Mouse (Mus musculus) stomach, embryonic 14.5 days (tissue): ENCODE measurements around the gene Akap13. TPM values are rescaled to one million over a fixed set of nuclear protein-coding genes. Genes with fewer than 3 reads are reported as not detected.
A peak's percentile ranks its signal among the peaks of the same experiment; 100 is the strongest.

Experiments
- ATAC-seq: fragments of 200-750 bp; cut with Nextera tagmentation; 2 replicates; pipeline ENCODE4 v1.8.0; 2017; ENCODE audit warnings: low read depth, moderate TSS enrichment; ENCODE audit not compliant: insufficient number of reproducible peaks, insufficient read depth, low FRiP score
- H3K27ac ChIP-seq: fragments of 300-500 bp; sonication (generic); 2 replicates; pipeline ENCODE4 v1.5.1; 2014; ENCODE audit warnings: mild to moderate bottlenecking, low read length, moderate library complexity, mixed read lengths
- H3K27me3 ChIP-seq: fragments of 300-500 bp; sonication (generic); 2 replicates; pipeline ENCODE4 v1.6.1; 2014; ENCODE audit warnings: low read length, control low read depth, mixed read lengths; ENCODE audit not compliant: control insufficient read depth, insufficient read depth
- H3K36me3 ChIP-seq: fragments of 300-500 bp; sonication (generic); 2 replicates; pipeline ENCODE4 v1.6.1; 2014; ENCODE audit warnings: mild to moderate bottlenecking, control low read depth, low read length, moderate library complexity, mixed read lengths; ENCODE audit not compliant: control insufficient read depth, insufficient read depth
- H3K4me1 ChIP-seq: fragments of 300-500 bp; sonication (generic); 2 replicates; pipeline ENCODE4 v1.6.1; 2014; ENCODE audit warnings: low read length, control low read depth, mixed read lengths; ENCODE audit not compliant: control insufficient read depth, insufficient read depth
- H3K4me2 ChIP-seq: fragments of 300-500 bp; sonication (generic); replicated peaks from 2 replicates; pipeline ENCODE4 v1.6.1; 2014; ENCODE audit warnings: low read depth, low read length, control low read depth
- H3K4me3 ChIP-seq: fragments of 300-500 bp; sonication (generic); 2 replicates; pipeline ENCODE4 v1.5.1; 2014; ENCODE audit warnings: low read depth, low read length, control low read depth
- H3K9ac ChIP-seq: fragments of 300-500 bp; sonication (generic); replicated peaks from 2 replicates; pipeline ENCODE4 v1.6.1; 2014; ENCODE audit warnings: low read depth, mild to moderate bottlenecking, control low read depth, low read length, moderate library complexity, mixed read lengths
- H3K9me3 ChIP-seq: fragments of 300-500 bp; sonication (generic); 2 replicates; pipeline ENCODE4 v1.6.1; 2016; ENCODE audit warnings: low read depth, low read length, control low read depth; ENCODE audit not compliant: control insufficient read depth
- WGBS: fragments of 180-500 bp; shearing (Covaris S2); extraction: QIAGEN DNeasy Blood & Tissue Kit; methylation state at CpG from one replicate; pipeline ENCODE4 v1.1.7; 2014; 5-methylcytosine and 5-hydroxymethylcytosine counted together
- polyA plus RNA-seq: library from polyadenylated mRNA; unstranded; fragments of >200 nt; fragmentation: Nextera tagmentation; extraction: Ambion mirVana; gene quantifications from 2 replicates; pipeline ENCODE4 v1.2.1, GENCODE M21; 2014

The Akap13 gene
- polyA plus RNA-seq, 1 experiment from 2014 or later = 74.0 TPM

DNA sequence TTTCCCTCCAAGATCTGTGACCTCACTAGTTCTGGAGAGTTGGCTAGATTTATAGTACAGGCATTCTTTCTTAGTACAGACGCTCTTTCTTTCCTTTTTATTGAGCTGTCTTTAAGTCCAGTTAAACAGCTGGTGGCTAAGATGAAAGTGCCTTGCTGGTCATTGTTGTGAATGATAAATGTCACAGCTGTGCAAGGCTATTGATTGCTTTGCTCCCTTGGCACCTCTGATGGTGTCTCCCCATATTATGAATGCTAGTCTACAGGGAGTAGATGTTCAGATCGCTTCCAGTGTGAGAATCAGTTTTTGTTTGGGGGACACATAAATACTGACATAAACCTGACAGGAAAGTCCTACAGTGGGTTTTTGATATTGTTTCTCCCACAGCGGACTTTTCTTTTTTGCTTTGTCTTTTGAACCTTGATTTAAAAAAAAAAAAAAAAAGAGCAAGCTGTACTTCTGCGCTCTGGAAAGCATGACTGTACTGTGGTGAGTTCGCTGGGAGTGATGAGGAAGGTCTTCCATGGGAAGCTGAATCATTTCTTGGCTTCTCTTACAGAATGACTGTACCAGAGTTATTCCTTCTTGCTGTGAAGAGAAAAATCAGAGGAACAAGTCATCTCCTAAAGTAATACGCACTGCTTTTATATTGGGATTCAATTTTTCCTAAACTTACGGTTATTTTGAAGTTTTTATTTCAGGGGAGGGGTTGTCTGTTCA is 178.6 kb downstream of the Akap13 start:
- Histone ChIP-seq H3K4me2 (no peak overlapping the region), H3K27me3 (no peaks in the 10 kb centered on the region), H3K4me1 (peaks cover 4% of the 10 kb centered on the region; the same call in 1 of the 2 replicates), H3K27ac (no peak overlapping the region; the same call in 1 of the 2 replicates), H3K36me3 (no peaks in the 10 kb centered on the region), H3K9ac (no peak overlapping the region), H3K4me3 (no peak overlapping the region), H3K9me3 (no peaks in the 10 kb centered on the region)
- WGBS = 63% methylated on average over 7 of the region's 7 CpGs
- ATAC-seq = no peak

GRCm38 (mm10) chr7:75638769-75639168 is 183.4 kb downstream of the Akap13 start:
- peaks cover 34% of the 10 kb centered on the region for H3K4me1 ChIP-seq
- no peak overlapping the region for H3K4me3 ChIP-seq
- H3K36me3 ChIP-seq = no peaks in the 10 kb centered on the region
- H3K27ac ChIP-seq = no peak overlapping the region
- H3K4me2 ChIP-seq = no peak overlapping the region
- no peak overlapping the region for H3K9ac ChIP-seq
- no peaks in the 10 kb centered on the region for H3K9me3 ChIP-seq
- no peak for ATAC-seq
- no peaks in the 10 kb centered on the region for H3K27me3 ChIP-seq
- whole genome bisulfite sequencing = 51% methylated on average over 3 of the region's 3 CpGs

DNA sequence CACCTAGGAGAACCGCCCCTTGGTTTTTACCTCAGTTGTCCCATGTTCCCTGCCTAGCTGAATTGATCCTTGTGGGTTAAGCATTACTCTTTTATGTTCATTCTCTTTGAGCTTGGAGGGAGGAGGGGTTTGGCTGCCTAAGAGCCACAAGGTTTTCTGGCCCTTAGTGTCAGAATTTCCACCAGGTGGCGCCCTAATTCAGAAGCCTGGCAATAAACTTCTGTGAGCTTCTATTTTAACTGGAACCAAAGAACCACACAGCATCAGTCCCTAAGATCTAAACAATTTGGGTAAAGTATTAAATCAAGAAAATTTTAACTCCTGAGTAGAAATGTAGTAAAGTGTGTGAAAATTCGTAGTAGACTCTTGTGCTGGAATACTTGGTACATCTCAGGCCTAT is 184.2 kb downstream of the Akap13 start:
- peaks cover 32% of the 10 kb centered on the region for H3K4me1 ChIP-seq
- H3K27ac ChIP-seq = peak overlapping the region; percentile 62; the same call in 1 of the 2 replicates
- ATAC-seq = no peak
- H3K4me3 ChIP-seq = no peak overlapping the region
- no peaks in the 10 kb centered on the region for H3K27me3 ChIP-seq
- H3K36me3 ChIP-seq = no peaks in the 10 kb centered on the region
- H3K9ac ChIP-seq = no peak overlapping the region
- no peak overlapping the region for H3K4me2 ChIP-seq
- H3K9me3 ChIP-seq = no peaks in the 10 kb centered on the region
- WGBS = 22% methylated on average over 3 of the region's 3 CpGs

DNA sequence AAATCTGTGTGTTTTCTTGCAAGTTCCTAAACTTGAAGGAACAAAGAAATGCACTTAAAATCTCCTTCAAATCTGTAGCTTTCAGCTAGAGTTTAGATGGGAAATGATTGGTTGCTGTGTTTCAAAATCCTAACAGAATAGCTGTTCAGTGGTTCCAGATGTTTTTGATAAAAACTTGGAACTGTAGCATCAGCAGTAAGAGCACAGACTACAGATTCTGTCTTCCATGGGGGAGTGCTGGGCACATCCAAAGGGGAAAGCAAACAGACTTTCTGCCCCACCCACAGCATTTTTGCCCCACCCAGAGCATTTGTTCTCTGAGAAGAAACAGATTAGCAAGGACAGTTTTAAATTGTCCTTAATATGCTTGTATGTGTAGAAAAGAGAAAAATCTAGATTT is 184.7 kb downstream of the Akap13 start:
- H3K27me3 ChIP-seq = no peaks in the 10 kb centered on the region
- ATAC-seq = no peak
- no peak overlapping the region for H3K4me2 ChIP-seq
- H3K27ac ChIP-seq = peak overlapping the region; percentile 62; the same call in 1 of the 2 replicates
- H3K36me3 ChIP-seq = no peaks in the 10 kb centered on the region
- no peak overlapping the region for H3K9ac ChIP-seq
- H3K4me1 ChIP-seq = peaks cover 32% of the 10 kb centered on the region
- no peak overlapping the region for H3K4me3 ChIP-seq
- H3K9me3 ChIP-seq = no peaks in the 10 kb centered on the region

DNA sequence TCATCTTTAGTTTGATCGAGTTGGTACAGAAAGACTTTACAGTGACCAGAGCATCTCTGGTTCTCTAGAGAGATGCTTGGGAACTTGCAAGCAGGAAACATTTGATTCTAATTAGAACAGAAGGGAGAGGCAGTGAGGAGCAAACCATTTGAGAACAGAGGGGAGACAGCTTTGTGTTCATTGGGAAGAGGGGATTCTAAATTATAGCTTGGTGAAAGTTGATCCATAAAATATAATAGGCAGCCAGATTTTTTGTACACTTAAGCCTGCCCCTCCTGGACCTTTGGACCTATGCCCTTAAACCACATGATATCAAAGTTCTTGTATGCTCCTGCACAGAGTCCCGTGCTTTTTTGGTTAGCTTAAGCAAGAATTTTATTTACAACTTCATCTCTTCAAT is 185.3 kb downstream of the Akap13 start:
- Histone ChIP-seq H3K27ac (no peak overlapping the region; the same call in 1 of the 2 replicates), H3K4me2 (no peak overlapping the region), H3K9ac (no peak overlapping the region), H3K9me3 (no peaks in the 10 kb centered on the region), H3K36me3 (no peaks in the 10 kb centered on the region), H3K27me3 (no peaks in the 10 kb centered on the region), H3K4me3 (no peak overlapping the region), H3K4me1 (peaks cover 32% of the 10 kb centered on the region)
- WGBS = 80% methylated on average over 2 of the region's 2 CpGs
- no peak for ATAC-seq

GRCm38 (mm10) chr7:75641415-75642177 is 186.3 kb downstream of the Akap13 start:
- no peak overlapping the region for H3K4me3 ChIP-seq
- peak overlapping the region; percentile 41 for H3K4me2 ChIP-seq
- no peaks in the 10 kb centered on the region for H3K9me3 ChIP-seq
- H3K36me3 ChIP-seq = no peaks in the 10 kb centered on the region
- no peaks in the 10 kb centered on the region for H3K27me3 ChIP-seq
- H3K27ac ChIP-seq = peak overlapping the region; percentile 84; the same call in 1 of the 2 replicates
- peaks cover 32% of the 10 kb centered on the region for H3K4me1 ChIP-seq
- no peak for ATAC-seq
- H3K9ac ChIP-seq = no peak overlapping the region
- 52% methylated on average over 9 of the region's 9 CpGs for WGBS

DNA sequence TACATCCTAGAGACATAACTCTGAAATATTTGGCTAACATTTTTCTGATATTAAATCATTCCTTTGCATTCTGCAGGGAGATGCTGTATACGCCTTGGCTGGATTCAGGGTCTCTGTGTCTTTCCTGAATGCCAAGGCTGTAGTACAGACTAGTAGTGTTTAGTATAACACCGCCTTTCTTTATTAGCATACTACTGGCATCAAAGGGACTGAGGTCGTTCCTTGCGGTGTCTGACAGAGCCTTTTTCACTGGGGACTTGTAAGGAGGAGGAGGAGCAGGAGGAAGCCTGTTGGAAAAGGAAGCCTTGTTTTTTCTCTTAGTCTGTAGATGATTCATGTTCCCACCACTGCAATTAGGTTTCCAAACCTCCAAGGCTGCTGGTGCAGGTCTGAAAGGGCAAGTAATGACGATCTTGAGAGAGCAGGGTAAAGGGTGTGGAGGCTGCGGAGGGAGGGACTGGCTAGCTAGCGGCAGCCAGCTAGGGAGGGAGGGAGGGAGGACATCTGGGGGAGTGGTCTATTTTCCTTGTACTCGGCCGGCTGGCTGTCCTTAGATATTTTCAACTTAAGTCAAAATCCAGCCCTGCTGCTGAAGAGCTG is 186.9 kb downstream of the Akap13 start:
- peak overlapping the region; percentile 8; the same call in 1 of the 2 replicates for H3K4me3 ChIP-seq
- peaks cover 32% of the 10 kb centered on the region for H3K4me1 ChIP-seq
- H3K4me2 ChIP-seq = peak overlapping the region; percentile 41
- H3K9me3 ChIP-seq = no peaks in the 10 kb centered on the region
- 3% methylated on average over 9 of the region's 9 CpGs for WGBS
- H3K36me3 ChIP-seq = no peaks in the 10 kb centered on the region
- peak; percentile 83; the same call in 1 of the 2 replicates for ATAC-seq
- H3K27ac ChIP-seq = peak overlapping the region; percentile 84
- H3K27me3 ChIP-seq = no peaks in the 10 kb centered on the region
- no peak overlapping the region for H3K9ac ChIP-seq

GRCm38 (mm10) chr7:75642846-75643563 is 187.7 kb downstream of the Akap13 start:
- no peaks in the 10 kb centered on the region for H3K36me3 ChIP-seq
- H3K4me1 ChIP-seq = peaks cover 32% of the 10 kb centered on the region
- WGBS = 35% methylated on average over 15 of the region's 16 CpGs
- no peaks in the 10 kb centered on the region for H3K9me3 ChIP-seq
- H3K27ac ChIP-seq = peak overlapping the region; percentile 84; the same call in 1 of the 2 replicates
- no peaks in the 10 kb centered on the region for H3K27me3 ChIP-seq
- H3K4me2 ChIP-seq = peak overlapping the region; percentile 41
- H3K9ac ChIP-seq = no peak overlapping the region
- ATAC-seq = no peak
- H3K4me3 ChIP-seq = peak overlapping the region; percentile 8; the same call in 1 of the 2 replicates
